Mouse (Mus musculus) cerebellum, adult 18-20 months (tissue): ENCODE measurements around the gene Ttc30a1.

ENCODE experiments used
- DNase-seq, 2 experiments: peaks; one replicate each; pipeline ENCODE4 v3.0.0; 2021

Ttc30a1 gene

GRCm38 (mm10) chr2:75981440-75982081 is at the start of gene Ttc30a1:
TSS of gene Ttc30a1 (minus strand) at chr2:75981967.
- peak; percentile 78 to 81 for DNase-seq

GRCm38 (mm10) chr2:76030080-76030479 is 48.3 kb upstream of the Ttc30a1 start:
- peak; percentile 62 to 64 for DNase-seq

DNA sequence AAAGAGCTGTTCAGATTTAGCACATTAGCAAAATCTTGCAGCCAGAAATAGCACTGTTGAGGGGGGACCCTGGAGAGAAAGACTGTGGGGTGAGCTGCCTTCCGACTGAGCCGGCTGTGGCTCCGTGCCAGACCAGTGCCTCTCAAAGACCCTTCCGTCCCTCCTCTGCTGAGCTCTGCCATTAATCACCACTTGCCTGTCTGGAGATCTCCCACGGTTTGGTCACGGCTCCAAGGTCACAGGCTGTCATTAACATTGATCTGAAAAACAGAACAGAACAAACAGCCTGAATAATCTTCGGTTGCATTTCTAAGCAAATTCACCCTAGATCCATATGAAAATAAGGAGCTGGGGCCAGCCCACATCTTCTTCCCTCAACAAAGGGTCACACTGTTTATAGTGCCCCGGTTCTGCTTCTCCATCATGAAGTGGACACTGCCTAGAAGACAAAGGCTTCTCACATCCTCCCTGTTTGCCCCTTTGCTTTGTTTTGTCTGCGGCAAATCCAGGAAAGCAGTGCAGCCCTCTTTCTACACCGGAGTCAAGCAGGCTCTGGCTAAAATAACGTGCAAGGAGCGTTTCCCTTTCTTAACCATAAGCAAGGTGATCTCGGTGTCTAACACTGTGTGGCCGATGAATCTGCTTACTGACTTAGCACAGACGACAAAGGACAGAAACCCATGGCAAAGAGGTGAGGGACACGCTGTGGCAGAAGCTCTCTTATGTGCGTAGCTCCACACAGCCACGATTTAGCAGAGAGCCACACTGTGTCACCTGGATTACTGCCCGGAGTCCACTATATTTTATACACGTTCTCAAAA is 47.5 kb upstream of the Ttc30a1 start:
- DNase-seq = peak; percentile 40 to 48

DNA sequence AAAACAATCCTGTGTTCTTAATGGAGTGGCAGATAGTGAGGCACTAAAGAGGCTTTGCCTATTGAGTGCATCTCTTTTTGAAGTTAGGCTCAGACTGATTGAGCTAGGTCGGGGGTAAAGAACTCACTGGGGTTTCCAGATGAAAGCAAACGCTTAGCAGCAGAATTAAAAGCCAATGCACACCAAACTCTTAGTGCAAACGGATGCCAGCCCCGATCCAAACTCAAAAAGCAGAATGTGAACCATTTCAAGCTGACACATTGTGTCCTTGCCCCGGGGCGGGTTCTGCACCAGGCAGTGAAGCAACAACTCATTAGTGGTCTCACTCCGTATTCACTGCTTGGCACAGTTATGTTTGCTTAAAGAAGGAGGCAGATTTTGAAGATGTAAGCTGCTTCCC is 35.1 kb upstream of the Ttc30a1 start:
- no peak for DNase-seq

DNA sequence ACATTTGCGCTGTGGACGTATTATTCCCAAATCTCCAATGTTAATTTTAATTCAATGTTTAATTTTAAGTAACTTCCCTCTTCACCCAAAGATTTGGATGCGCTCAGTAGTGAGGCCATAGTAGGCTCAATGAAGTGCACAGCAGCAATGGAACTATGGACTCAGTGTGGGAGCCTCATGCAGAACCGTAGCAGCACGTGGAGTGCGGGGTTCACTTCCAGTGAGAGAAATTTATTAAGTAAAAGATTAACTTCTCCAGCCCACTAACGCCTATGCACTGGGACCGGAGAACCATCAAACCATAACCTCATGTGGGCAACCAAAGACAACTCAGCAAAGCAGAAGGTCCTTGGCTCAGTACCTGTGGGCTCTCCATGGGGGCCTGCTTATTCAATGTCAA is 34.4 kb upstream of the Ttc30a1 start:
- DNase-seq = no peak

GRCm38 (mm10) chr2:76015460-76015859 is 33.7 kb upstream of the Ttc30a1 start:
- no peak for DNase-seq

GRCm38 (mm10) chr2:76014659-76015058 is 32.9 kb upstream of the Ttc30a1 start:
- no peak for DNase-seq

- no peak for DNase-seq
Measured at GRCm38 (mm10) chr2:76006194-76006593, 24.4 kb upstream of the Ttc30a1 start.

GRCm38 (mm10) chr2:76002899-76003298 is 21.1 kb upstream of the Ttc30a1 start:
- DNase-seq = no peak

GRCm38 (mm10) chr2:76001392-76001791 is 19.6 kb upstream of the Ttc30a1 start:
- peak; percentile 49 to 61 for DNase-seq

- DNase-seq = no peak
Measured at GRCm38 (mm10) chr2:75999636-76000035, 17.9 kb upstream of the Ttc30a1 start.

DNA sequence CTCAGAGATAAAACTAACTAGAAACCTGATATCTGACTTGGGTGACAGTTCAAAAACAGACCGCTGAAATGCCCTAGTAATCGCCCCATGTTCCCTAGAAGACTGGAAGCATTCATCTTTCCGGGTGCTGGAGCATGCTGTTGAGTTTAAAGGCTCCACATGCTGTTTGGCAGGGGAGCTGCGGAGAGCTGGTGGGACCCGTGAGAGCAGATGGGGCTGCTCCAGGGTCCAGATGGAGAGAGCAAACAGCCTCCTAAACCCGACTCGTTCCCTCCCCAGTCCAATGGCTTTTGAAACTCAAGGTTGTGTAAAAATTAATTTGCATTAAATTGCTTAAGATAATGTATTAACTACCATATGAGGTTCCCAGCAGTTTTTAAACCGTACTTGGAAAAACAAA is 16.9 kb upstream of the Ttc30a1 start:
- peak; percentile 42 to 54 for DNase-seq

- no peak for DNase-seq
Measured at GRCm38 (mm10) chr2:75997726-75998125, 16.0 kb upstream of the Ttc30a1 start.

GRCm38 (mm10) chr2:75994841-75995240 is 13.1 kb upstream of the Ttc30a1 start:
- no peak for DNase-seq

DNA sequence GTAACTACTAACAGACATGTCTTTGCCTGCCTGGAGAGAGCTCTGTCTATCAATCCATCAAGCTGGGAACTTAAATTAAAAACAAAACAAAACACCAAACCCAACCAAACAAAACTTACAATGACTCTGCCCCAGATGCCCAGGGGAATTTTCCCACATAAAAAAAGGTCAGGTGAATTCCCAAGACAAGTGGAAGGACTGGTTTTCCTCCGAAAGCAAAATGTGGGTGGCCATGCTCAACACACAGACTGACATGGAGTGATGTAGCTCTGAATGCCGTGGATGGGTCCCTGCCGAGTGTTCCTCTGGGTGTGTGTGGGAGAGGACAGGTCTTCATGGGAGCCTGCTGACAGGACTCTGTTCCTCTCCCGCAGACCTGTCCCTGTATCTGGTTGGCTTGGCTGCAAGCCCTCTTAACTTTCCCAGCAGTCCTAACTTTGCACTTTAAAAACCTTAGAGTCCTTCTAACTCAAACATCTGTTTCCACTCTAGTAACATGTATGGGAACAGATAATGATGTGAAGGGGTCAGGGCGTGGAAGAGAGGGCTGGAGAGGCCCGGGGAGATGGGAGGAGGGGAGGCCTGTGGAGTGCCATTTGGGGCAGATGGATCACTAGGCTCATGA is 9.9 kb upstream of the Ttc30a1 start:
- no peak for DNase-seq

GRCm38 (mm10) chr2:75990885-75991539 is 9.2 kb upstream of the Ttc30a1 start:
- DNase-seq = peak; percentile 48 to 56

DNA sequence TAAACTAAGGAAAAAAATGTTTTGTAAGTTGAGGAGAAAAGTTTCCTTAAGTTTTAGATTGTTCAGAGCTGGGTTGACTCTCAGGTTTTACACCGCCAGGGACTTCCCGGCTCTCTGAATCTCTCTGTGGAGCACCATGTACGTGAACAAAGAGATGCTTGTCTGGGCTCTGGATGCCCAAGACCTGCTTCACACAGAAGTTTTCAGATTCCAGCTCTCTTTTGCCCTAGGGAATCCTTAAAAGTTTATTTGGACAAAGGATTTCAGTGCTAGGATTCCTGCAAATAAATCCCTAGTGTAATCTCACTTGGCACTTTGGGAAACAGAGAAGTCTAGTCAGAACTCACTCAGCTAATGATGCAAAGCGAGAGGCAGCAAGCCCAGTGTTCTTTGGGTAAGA is 7.9 kb upstream of the Ttc30a1 start:
- no peak for DNase-seq

- no peak for DNase-seq
Measured at GRCm38 (mm10) chr2:75988779-75989363, 7.1 kb upstream of the Ttc30a1 start.

GRCm38 (mm10) chr2:75988378-75988777 is 6.6 kb upstream of the Ttc30a1 start:
- no peak for DNase-seq

- DNase-seq = no peak
Measured at GRCm38 (mm10) chr2:75987739-75988138, 6.0 kb upstream of the Ttc30a1 start.

DNA sequence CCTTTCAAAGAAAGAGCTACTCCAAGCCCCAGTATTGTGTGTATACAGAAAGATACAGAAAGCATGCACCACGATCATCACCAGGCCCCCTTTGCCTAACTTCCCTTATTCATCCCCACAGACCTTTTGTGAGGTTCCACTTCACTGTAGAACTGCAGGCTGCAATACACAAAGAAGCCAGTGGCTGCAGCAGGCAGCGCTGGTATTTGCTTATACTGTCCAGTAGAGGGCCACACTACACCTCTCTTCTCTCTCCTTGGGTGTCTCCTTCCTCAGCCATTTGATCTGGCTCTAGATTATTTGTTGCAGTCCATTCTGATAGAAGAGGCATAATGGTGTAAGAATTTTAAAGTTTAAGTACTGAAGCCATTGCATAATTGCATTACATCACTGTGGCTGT is 3.4 kb upstream of the Ttc30a1 start:
- peak; percentile 63 to 65 for DNase-seq

GRCm38 (mm10) chr2:75983847-75984246 is 2.1 kb upstream of the Ttc30a1 start:
- no peak for DNase-seq

GRCm38 (mm10) chr2:75983091-75983490 is 1.3 kb upstream of the Ttc30a1 start:
- no peak for DNase-seq
